Mouse (Mus musculus): ENCODE measurements around the gene Olfr1463. TPM values are rescaled to one million over a fixed set of nuclear protein-coding genes. Genes with fewer than 3 reads are reported as not detected.

Gene Olfr1463
- polyA plus RNA-seq (2012; rRNA removed): not detected in 2 replicates

GRCm38 (mm10) chr19:13231028-13231427 is at the start of gene Olfr1463:
TSS of gene Olfr1463 (plus strand) at chr19:13231328.
- no peak for DNase-seq (ENCODE audit: low read depth, low spot score)

GRCm38 (mm10) chr19:13185434-13185833 is 45.7 kb upstream of the Olfr1463 start, which contains the start of gene Olfr1462:
TSS of gene Olfr1462 (plus strand) at chr19:13185734.
- 75% methylated on average over 1 of the region's 1 CpGs for WGBS
- no peak for DNase-seq (ENCODE audit: low read depth, low spot score)

DNA sequence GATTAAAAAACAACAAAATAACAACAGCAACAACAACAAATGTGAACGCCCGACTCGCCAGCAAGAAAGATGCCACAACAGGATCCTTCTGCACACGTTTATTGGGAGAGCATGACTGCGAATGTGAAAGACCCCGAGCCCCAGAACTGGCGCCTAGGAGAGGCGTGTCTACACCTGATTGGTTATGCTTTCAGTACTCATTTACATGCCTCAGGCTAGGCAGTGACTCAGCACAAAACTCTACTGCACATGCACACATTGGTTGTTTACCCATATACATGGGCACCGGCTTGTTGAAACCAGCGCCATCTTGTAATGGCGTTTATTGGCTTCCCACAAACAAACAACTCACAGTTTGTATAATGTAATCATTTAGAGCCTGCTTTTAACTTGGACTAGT is 9.5 kb upstream of the Olfr1463 start:
- 85% methylated on average over 11 of the region's 11 CpGs for WGBS
- no peak for DNase-seq (ENCODE audit: low read depth, low spot score)

Other genes starting within 250 kb of the Olfr1463 start
- gene Olfr1451, start 236.3 kb upstream of the Olfr1463 start, polyA plus RNA-seq (2012; rRNA removed): not detected in 2 replicates
- gene Olfr1453, start 203.0 kb upstream of the Olfr1463 start, polyA plus RNA-seq (2012; rRNA removed): not detected in 2 replicates
- gene Olfr1454, start 170.7 kb upstream of the Olfr1463 start, polyA plus RNA-seq (2012; rRNA removed): not detected in 2 replicates
- not detected in 2 replicates for gene Olfr1457, start 133.4 kb upstream of the Olfr1463 start, polyA plus RNA-seq (2012; rRNA removed)
- not detected in 2 replicates for gene Olfr1458, start 124.6 kb upstream of the Olfr1463 start, polyA plus RNA-seq (2012; rRNA removed)
- not detected in 2 replicates for gene Olfr1459, start 81.8 kb upstream of the Olfr1463 start, polyA plus RNA-seq (2012; rRNA removed)
- not detected in 2 replicates for gene Olfr1461, start 68.3 kb upstream of the Olfr1463 start, polyA plus RNA-seq (2012; rRNA removed)
- gene Olfr1462, start 45.6 kb upstream of the Olfr1463 start, polyA plus RNA-seq (2012; rRNA removed): not detected in 2 replicates
- gene Olfr1465, start 84.2 kb downstream of the Olfr1463 start, polyA plus RNA-seq (2012; rRNA removed): not detected in 2 replicates
- gene Olfr1466, start 107.5 kb downstream of the Olfr1463 start, polyA plus RNA-seq (2012; rRNA removed): not detected in 2 replicates
- not detected in 2 replicates for gene Olfr1467, start 130.9 kb downstream of the Olfr1463 start, polyA plus RNA-seq (2012; rRNA removed)
- gene Olfr1469, start 176.5 kb downstream of the Olfr1463 start, polyA plus RNA-seq (2012; rRNA removed): not detected in 2 replicates
- not detected in 2 replicates for gene Olfr1471, start 212.1 kb downstream of the Olfr1463 start, polyA plus RNA-seq (2012; rRNA removed)
- not detected in 2 replicates for gene Olfr1472, start 224.8 kb downstream of the Olfr1463 start, polyA plus RNA-seq (2012; rRNA removed)
- not detected in 2 replicates for gene Olfr1474, start 238.2 kb downstream of the Olfr1463 start, polyA plus RNA-seq (2012; rRNA removed)
- not detected in 2 replicates for gene Olfr1475, start 248.9 kb downstream of the Olfr1463 start, polyA plus RNA-seq (2012; rRNA removed)